Mouse (Mus musculus) embryonic stem cell, embryonic (primary cell): ENCODE data around the gene Ap2a1.

Source experiments
- CTCF ChIA-PET, 4 experiments: fragments of 300-600 bp in 2 of 4; fragments of 350-600 bp in 2 of 4; sonication (Branson Sonifier 250); formaldehyde crosslinking; loops; one replicate each; lab custom pipeline; 2022; ENCODE audit warnings: inconsistent platforms in 2 of 4; lab: Charles Lee
- POLR2A ChIA-PET, 4 experiments: fragments of 300-600 bp in 2 of 4; fragments of 350-600 bp in 2 of 4; sonication (Branson Sonifier 250); formaldehyde crosslinking; loops; one replicate each; lab custom pipeline; 2022; ENCODE audit warnings: antibody characterized with exemption in 4 of 4, inconsistent platforms in 1 of 4; lab: Charles Lee

Ap2a1 gene

DNA sequence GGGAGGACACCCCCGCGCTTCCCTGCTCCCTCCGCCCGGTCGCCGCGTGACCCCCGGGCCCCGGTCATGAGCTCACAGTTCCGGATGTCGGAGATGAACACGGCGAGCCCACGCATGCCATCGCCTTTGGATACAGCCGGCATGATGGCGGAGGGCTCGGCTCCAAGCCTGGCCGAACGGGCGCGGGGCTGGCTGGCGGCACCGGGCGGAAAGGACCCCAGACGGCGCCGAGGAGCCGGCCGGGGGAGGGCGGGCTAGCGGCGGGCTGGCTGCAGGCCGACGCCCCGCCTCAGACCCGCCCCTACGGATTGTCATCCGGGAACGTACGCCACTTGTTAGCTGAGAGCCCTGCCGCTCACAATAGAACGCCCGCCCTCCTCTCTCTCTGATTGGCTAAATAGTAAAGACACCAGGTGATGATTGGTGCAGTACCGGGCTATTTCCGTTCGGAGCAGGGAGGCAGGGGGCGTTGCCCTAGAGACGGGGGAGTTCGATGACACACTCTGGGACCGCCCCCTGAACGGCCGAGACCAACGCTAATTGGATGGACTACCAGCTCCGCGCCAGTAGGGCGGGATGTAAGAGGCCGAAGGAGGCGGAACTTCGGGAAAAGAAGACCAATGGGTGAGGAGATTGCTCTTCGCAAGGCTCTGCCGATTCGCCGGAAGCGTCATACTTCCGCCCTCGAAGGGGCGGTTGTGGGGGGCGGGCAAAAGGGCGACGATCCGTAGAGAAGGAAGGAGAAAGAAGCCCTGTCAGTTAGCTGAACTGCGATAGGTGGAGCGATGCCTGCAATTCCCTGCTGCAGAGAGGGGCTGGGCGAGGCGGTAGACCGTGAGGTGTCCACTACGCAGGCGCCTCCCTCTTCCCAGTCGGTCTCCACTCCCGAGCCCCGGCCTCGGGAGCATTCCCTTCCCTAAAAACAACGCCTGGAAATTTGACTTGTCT is at the start of gene Ap2a1:
Ap2a1 (minus strand) TSS at position 293 of the 948 bp plus-strand sequence.
- ChIA-PET CTCF (interaction anchor here (0.5 to 3.3 kb wide), 41 partner anchors 9 to 666 kb away, joined by 3 to 32 read pairs (median 4); partner anchors contain the start of genes Akt1s1 (in 1 of the 4), Flt3l (in 1 of the 4), Fuz (in 1 of the 4) and Gm45713 (in 1 of the 4)), POLR2A (interaction anchor here in 3 of 4 experiments (0.5 to 4.7 kb wide), 125 partner anchors 9 to 944 kb away, joined by 3 to 108 read pairs (median 5); partner anchors contain the start of genes Akt1s1 (in 3 of the 3), Atf5 (in 3 of the 3), Il4i1 (in 3 of the 3) and Nup62 (in 3 of the 3))

DNA sequence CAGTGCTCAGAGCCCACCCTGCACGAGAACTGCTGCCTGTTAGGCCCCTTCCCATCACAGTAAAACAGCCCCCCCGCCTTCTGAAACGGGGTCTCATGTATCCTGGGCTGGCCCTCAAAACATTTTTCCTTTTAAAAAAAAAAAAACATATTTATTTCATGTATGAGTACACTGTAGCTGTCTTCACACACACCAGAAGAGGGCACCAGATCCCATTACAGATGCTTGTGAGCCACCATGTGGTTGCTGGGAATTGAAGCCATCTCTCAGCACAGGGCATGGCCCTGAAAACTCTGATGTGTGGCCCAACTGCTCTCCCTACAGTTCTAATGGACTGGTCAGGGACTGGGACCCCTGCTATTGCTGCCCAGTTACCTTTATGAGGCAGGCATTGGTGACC is 49.0 kb upstream of the Ap2a1 start:
- ChIA-PET CTCF (interaction anchor here in 2 of 4 experiments (1.2 to 1.5 kb wide), 2 partner anchors 90 kb away, joined by 3 read pairs; no protein-coding TSS in a partner anchor), POLR2A (interaction anchor here in 3 of 4 experiments (0.5 to 13.5 kb wide), 15 partner anchors 4 to 163 kb away, joined by 3 to 246 read pairs (median 4); partner anchors contain the start of genes Prmt1 (in 3 of the 3), Bcl2l12 (in 1 of the 3), Cpt1c (in 1 of the 3) and Il4i1 (in 1 of the 3))

DNA sequence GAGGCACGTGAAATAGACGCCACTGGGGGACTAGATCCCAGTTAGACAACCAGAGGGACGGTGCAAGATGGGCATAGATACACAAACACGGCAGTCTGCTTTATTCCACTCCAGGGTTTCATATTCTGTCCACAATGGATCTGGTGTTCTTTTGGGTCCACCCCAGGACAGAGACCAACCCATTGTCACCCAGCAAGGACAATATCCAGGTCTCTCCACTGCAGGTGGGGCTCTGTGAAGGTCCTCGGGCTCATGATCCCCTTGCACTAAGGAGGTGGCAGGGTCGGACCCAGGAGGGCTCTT is 45.8 kb upstream of the Ap2a1 start:
- CTCF ChIA-PET = interaction anchor here in 3 of 4 experiments (0.6 to 2.4 kb wide), 17 partner anchors 10 to 230 kb away, joined by 3 to 16 read pairs (median 4); partner anchors contain the start of genes Irf3 (in 1 of the 3) and Prmt1 (in 1 of the 3)

DNA sequence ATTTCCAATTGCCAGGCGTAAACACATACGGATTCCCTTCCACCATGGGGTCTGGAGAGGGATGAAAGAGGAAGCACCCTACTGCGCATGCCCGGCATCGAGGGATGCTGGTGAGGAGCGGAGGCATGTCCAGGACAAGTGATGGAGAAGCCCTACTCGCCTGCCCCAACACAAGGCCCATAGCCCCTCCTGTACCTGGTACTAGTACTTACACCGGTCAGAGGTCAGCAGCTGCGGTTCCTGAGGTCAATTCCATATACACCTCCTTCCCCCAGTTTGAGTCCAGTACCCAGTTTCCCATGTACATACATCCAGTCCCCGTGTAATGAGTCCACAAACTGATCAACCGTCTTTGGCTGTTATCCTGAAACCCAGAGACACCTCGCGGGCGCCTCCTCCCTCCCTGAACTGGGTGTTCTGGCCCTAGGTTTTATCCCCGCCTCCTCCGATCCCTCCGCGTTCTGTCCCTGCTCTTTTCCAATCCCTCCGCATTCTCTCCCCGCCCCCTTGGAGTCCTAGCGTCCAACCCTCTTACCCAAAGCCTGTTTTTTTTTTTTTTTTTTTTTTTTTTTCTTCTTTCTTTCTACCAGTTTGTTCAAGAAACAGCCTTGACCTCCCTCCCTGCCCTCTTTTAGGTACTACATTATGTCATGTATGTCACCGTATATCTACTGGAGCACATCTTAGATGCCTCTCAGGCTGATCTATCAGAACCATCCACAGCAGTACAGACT is 45.3 kb upstream of the Ap2a1 start, which contains the start of gene Cpt1c:
Cpt1c (minus strand) TSS at position 469 of the 734 bp plus-strand sequence.
- POLR2A ChIA-PET = interaction anchor here (0.6 to 10.8 kb wide), 35 partner anchors 9 to 825 kb away, joined by 3 to 239 read pairs (median 4); partner anchors contain the start of genes Prmt1 (in 4 of the 4), Irf3 (in 2 of the 4), Ap2a1 (in 1 of the 4) and Atf5 (in 1 of the 4)
- CTCF ChIA-PET = interaction anchor here in 1 of 4 experiments (1.2 to 2.4 kb wide), 3 partner anchors 11 to 93 kb away, joined by 4 to 16 read pairs (median 4); no protein-coding TSS in a partner anchor

More for the DNA sequence above, 45.8 kb upstream of the Ap2a1 start:
- POLR2A ChIA-PET = interaction anchor here (0.6 to 10.8 kb wide), 40 partner anchors 8 to 370 kb away, joined by 3 to 239 read pairs (median 4); partner anchors contain the start of genes Prmt1 (in 3 of the 4), Ap2a1 (in 2 of the 4), Irf3 (in 2 of the 4) and Rras (in 2 of the 4)

DNA sequence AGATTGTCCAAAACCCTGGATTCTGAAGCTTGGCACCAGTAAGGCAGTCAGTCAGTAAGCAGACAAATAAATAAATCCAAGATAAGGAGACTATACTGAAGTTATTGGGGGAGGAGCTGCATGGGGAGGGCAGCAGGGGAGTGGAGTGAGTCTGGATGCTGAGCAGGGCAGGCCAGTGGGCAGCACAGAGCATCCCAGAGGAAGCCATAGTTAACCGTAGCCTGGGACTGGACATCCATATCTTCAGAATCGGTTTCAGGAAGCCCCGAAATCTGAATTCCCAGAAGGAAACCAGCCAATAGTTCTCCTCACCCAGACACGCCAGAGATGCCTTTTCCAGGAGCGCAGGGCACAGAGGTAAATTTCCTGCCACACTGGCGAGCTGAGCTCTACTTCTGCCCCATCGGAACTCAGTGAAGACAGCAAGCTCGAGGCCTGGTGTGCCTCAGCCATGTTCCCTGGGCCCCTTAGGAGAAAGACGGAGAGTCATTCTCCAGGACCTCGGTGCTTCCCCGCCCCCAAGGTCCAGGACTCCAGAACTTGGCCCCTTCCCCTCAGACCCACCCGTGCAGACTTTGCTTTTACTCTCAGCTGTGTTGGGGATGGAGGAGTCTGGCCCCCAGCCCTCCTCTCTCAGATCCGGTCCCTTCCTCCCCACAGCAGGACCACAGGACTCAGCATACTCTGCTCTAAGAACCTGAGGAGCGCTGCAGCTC is 44.3 kb upstream of the Ap2a1 start:
- CTCF ChIA-PET = interaction anchor here in 2 of 4 experiments (1.0 to 1.1 kb wide), 2 partner anchors 95 to 150 kb away, joined by 3 read pairs; no protein-coding TSS in a partner anchor
- POLR2A ChIA-PET = interaction anchor here (0.6 to 10.8 kb wide), 31 partner anchors 8 to 826 kb away, joined by 3 to 239 read pairs (median 4); partner anchors contain the start of genes Prmt1 (in 4 of the 4), Irf3 (in 2 of the 4), Ap2a1 (in 1 of the 4) and Atf5 (in 1 of the 4)

DNA sequence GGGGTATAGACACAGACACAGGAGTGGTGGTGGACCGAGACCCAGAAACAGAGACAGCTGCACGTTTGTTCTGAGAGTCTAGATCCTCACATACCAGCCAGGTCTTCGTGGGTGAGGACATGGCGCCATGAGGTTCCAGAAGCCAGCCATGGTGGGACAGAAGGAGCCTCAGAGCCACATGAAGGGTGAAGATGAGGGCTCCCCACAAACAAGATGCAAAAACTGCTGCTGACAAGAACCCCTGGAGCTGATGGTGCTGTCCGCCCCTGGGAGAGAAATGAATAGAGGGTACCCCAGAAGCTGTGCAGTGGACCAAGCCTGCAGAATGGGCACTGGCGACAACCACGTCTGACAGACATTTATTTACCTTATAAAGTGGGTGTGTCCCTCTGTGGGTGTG is 41.8 kb upstream of the Ap2a1 start:
- CTCF ChIA-PET = interaction anchor here in 3 of 4 experiments (0.5 to 2.5 kb wide), 11 partner anchors 13 to 583 kb away, joined by 3 to 22 read pairs (median 4); partner anchors contain the start of genes Prmt1 (in 2 of the 3) and Ap2a1 (in 1 of the 3)

DNA sequence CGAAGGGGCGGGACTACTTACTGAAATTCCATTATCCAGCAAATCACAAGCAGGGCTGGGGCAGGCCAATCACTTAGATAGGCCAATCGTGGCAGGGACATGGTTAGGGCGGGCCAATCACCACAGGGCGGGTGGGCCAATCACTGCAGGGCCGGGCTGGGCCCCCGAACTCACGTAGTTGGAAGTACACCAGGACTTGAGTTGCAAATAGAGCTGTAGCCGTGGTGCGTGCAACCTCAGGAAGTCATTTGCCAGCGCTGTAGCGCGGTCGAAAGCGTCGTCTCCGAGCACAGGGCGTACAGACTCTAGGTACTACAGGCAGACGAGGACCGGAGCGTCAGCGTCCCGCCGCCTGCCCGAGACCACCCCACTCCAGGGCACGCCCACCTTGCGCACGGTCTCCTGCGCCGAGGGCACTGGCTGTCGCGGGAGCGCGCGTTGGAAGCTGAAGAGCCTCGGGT is 41.0 kb upstream of the Ap2a1 start:
- POLR2A ChIA-PET = interaction anchor here (0.5 to 10.8 kb wide), 93 partner anchors 8 to 1123 kb away, joined by 3 to 239 read pairs (median 4); partner anchors contain the start of genes Prmt1 (in 4 of the 4), Rras (in 3 of the 4), Ap2a1 (in 2 of the 4) and Atf5 (in 2 of the 4)
- CTCF ChIA-PET = interaction anchor here (0.6 to 2.5 kb wide), 31 partner anchors 12 to 582 kb away, joined by 3 to 22 read pairs (median 4); partner anchors contain the start of genes Prmt1 (in 2 of the 4), Ap2a1 (in 1 of the 4), Fcgrt (in 1 of the 4) and Flt3l (in 1 of the 4)

More for the DNA sequence above, 41.8 kb upstream of the Ap2a1 start:
- POLR2A ChIA-PET = interaction anchor here (0.5 to 10.8 kb wide), 54 partner anchors 7 to 381 kb away, joined by 3 to 239 read pairs (median 8); partner anchors contain the start of genes Ap2a1 (in 2 of the 4), Atf5 (in 2 of the 4), Il4i1 (in 2 of the 4) and Nup62 (in 2 of the 4)

DNA sequence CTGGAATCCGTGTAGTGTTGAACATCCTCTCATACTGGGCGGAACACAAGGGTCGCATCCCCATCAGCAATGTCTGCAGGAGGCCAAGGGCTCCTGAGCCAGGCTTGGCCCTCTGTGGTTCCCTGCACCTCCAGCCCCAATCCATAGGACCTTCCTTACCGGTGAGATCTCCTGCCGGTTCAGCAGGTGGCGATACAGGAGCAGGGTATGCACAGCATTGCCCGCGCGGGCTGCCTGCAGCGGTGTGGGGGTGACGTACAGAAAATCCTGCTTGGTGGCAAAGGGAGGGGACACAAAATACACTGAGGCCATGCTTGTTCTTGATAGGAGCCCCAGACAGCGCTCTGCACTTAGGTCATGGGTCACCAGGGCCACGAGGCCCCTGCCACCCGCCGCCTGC is 37.3 kb upstream of the Ap2a1 start:
- POLR2A ChIA-PET = interaction anchor here in 3 of 4 experiments (1.0 to 2.1 kb wide), 8 partner anchors 10 to 134 kb away, joined by 3 to 13 read pairs (median 6); partner anchors contain the start of gene Prmt1 (in 3 of the 3)
- CTCF ChIA-PET = interaction anchor here (0.6 to 1.8 kb wide), 11 partner anchors 14 to 264 kb away, joined by 3 to 11 read pairs (median 4); partner anchors contain the start of gene Prmt1 (in 1 of the 4)

DNA sequence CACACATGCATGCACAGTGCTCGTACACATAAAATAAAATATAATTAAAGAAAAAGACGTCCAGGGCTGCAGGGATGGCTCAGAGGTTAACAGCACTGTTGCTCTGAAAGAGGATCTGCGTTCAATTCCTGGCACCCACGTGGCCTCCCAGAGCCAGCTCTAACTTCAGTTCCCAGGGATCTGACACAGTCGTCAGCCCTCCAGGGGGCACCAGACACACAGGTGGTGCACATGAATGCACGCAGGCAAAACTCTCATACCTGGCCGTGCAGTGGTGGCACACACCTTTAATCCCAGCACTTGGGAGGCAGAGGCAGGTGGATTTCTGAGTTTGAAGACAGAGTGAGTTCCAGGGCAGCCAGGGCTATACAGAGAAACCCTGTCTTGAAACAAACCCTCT is 36.7 kb upstream of the Ap2a1 start:
- CTCF ChIA-PET = interaction anchor here (0.6 to 1.8 kb wide), 28 partner anchors 9 to 593 kb away, joined by 3 to 11 read pairs (median 4); partner anchors contain the start of genes Prmt1 (in 2 of the 4), Ap2a1 (in 1 of the 4), Gys1 (in 1 of the 4) and Irf3 (in 1 of the 4)
- POLR2A ChIA-PET = interaction anchor here (0.5 to 2.1 kb wide), 21 partner anchors 8 to 454 kb away, joined by 3 to 13 read pairs (median 4); partner anchors contain the start of genes Prmt1 (in 3 of the 4), Ap2a1 (in 1 of the 4), Cpt1c (in 1 of the 4) and Lhb (in 1 of the 4)

DNA sequence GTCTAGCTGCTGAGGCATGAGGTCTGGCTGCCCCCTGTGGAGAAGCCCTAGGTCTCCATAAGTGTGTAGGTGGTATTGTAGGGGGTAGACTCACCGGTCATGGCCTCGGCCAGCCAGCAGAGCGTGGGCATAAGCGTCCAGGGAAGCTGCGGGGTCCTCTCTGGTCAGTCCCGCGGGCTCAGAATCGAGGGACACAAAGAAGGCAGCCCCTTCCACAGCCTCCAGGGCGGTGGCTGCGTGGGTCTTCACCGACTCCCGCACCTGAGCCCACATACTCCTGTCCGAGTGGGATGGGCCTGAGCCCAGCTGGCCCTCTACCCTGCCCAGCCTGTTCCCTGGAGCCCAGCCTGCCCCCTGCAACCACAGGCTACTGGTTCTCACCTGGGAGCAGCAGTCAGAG is 35.7 kb upstream of the Ap2a1 start:
- CTCF ChIA-PET = interaction anchor here in 3 of 4 experiments (1.0 to 1.8 kb wide), 6 partner anchors 8 to 103 kb away, joined by 3 to 11 read pairs (median 6); partner anchors contain the start of gene Irf3 (in 1 of the 3)
- POLR2A ChIA-PET = interaction anchor here in 2 of 4 experiments (0.6 to 2.1 kb wide), 14 partner anchors 8 to 149 kb away, joined by 3 to 13 read pairs (median 6); partner anchors contain the start of genes Cpt1c (in 1 of the 2), Nup62 (in 1 of the 2) and Prmt1 (in 1 of the 2)

DNA sequence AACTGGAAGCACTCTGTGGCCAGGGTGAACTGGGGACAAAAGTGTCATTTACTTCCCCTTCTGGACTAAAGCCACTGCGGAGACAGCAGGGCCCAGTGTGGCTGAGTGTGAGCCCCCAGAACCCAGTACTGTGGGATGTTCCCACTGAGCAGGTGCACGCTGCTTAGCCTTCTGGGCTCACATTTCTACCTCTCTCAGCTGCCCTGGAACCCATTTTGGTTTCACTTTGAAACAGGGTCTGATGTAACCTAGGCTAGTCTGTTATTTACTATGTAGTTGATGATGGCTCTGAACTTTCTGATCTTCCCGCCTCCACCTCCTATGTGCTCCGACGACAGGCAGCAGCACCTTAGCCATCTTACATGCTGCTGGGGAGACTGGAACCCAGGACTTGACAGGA is 33.5 kb upstream of the Ap2a1 start:
- ChIA-PET POLR2A (interaction anchor here in 3 of 4 experiments (0.6 to 3.1 kb wide), 13 partner anchors 7 to 135 kb away, joined by 3 to 14 read pairs (median 4); partner anchors contain the start of genes Fuz (in 1 of the 3), Prmt1 (in 1 of the 3) and Tbc1d17 (in 1 of the 3)), CTCF (interaction anchor here in 3 of 4 experiments (0.5 to 1.6 kb wide), 5 partner anchors 10 to 196 kb away, joined by 3 to 4 read pairs (median 4); partner anchors contain the start of gene Cpt1c (in 1 of the 3))

DNA sequence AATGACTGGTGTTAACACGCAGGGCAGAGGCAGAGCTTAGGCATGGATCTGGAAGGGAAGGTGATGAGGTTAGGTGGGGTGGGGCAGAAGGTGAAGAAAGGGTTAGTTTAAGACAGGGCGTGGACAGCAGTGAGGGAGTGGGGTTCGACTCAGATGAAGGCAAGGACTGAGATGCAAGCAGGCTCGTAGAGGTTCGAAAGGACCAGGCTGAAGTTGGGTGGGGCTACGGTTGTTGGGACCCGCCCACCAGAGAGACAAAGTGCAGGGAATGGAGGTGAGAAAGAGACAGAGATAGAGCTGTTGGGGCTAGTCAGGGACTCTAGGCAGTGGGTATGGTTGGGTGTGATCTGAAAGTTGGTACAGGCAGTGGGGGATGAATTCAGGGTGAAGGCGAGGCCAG is 33.0 kb upstream of the Ap2a1 start:
- ChIA-PET POLR2A (interaction anchor here in 2 of 4 experiments (0.6 to 3.1 kb wide), 14 partner anchors 8 to 499 kb away, joined by 3 to 14 read pairs (median 4); partner anchors contain the start of genes Ap2a1 (in 2 of the 2), Atf5 (in 1 of the 2), Il4i1 (in 1 of the 2) and Nup62 (in 1 of the 2)), CTCF (interaction anchor here in 3 of 4 experiments (0.5 to 1.6 kb wide), 5 partner anchors 10 to 196 kb away, joined by 3 to 4 read pairs (median 4); partner anchors contain the start of gene Cpt1c (in 1 of the 3))

DNA sequence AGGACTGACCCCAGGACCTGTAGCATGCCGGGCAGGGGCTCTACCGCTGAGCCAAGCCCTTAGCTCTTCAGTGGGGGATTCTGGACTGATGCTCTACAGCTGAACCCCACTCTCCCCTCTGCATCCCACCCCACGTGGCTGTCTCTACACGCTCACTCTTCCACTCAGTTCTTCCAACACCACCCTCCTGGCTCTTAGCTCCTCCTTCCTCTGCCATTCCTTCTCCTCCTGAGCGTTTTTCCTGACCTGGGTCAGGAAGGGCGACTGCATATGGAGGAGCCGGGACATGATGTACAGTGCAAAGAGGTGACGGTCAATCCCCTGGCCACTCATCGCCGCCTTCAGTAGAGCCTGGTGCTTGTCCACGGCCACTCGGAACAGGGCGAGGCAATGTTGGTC is 31.2 kb upstream of the Ap2a1 start:
- ChIA-PET CTCF (no interaction called here), POLR2A (interaction anchor here in 2 of 4 experiments (1.1 to 3.1 kb wide), 4 partner anchors 8 to 26 kb away, joined by 3 to 14 read pairs (median 7); partner anchors contain the start of gene Prmt1 (in 1 of the 2))

DNA sequence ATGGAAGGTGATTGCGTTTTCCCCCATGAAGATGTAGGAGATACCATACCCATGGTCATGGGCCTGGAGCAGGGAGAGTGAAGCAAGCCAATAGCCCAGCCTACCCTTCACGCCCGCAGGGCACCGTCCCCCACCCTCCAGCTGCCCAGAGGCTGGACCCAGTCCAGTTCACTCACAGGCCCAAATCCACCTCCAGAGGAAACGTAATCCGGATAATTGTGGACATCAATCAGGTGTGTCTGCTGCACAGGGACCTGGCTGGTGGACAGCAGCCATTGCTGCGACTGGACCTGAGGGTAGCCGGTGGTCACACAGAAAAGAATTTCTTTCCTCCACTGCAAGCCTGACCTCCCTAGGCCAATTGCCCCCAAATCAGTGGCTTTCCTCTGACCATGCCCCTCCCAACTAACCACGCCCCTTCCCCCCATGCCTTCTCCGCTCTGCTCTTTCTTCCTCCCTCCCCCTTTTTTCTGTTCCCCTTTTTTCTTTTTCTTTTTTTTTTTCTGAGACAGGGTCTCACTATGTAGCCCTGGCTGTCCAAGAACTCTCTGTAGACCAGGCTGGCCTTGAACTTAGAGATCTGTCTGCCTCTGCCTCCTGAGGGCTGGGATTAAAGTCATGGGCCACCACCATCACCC is 30.7 kb upstream of the Ap2a1 start:
- ChIA-PET CTCF (no interaction called here), POLR2A (interaction anchor here in 2 of 4 experiments (0.6 to 3.1 kb wide), 7 partner anchors 8 to 457 kb away, joined by 3 to 14 read pairs (median 4); partner anchors contain the start of gene Prmt1 (in 1 of the 2))
